Mouse (Mus musculus) thymus, postnatal 0 days (tissue): ENCODE results near the gene Nagpa. TPM values are rescaled to one million over a fixed set of nuclear protein-coding genes. Genes with fewer than 3 reads are reported as not detected.

Experiments
- DNase-seq: peaks from one replicate; pipeline ENCODE4 v3.0.0-alpha.2; 2015; ENCODE audit warnings: low spot score
- polyA plus RNA-seq: library from polyadenylated mRNA; unstranded; fragments of >200 nt; fragmentation: Nextera tagmentation; extraction: Ambion mirVana; gene quantifications from 2 replicates; pipeline ENCODE4 v1.2.1, GENCODE M21; 2015

Gene Nagpa
- polyA plus RNA-seq, 1 experiment from 2014 or later = 16.3 TPM

DNA sequence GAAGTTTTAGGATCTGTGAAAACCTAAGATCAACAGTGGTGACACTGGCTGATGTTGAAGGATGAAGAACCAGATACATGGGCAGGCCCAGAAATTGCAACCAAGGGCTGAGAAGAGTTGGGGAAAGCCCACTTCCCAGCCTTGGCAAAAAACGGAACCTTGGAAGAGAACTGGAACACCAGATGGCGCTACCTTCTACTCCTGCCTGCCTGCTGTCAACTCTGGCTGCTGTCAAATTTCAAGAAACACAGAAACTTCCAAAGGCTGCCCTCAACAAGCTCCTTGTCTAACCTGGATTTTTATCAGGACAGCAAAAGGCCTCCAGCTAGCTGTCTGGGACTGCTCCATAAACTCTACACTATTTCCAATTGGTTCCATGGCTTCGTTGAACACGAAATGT, 1.1 kb downstream of the Nagpa start:
- peak; percentile 28 for DNase-seq

DNA sequence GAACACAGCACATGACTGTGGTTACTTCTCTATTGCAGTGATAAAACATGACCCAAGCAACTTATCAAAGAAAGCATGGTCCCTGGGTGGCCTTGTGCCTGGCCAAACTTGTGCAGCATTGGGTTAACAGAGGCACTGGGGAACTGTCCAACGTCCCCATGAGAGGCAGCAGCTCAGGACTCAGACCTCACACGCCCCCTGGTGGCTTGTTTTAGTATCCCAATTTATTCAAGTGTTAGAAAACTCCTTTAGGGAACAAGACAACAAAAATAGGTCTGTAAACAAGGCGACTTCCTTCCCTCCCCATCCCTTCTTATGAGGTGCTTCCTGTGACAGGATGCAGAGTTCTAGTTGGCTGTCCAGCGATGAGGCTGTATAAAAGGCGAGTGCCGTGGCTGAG, 8.7 kb downstream of the Nagpa start:
- peak; percentile 53 for DNase-seq

DNA sequence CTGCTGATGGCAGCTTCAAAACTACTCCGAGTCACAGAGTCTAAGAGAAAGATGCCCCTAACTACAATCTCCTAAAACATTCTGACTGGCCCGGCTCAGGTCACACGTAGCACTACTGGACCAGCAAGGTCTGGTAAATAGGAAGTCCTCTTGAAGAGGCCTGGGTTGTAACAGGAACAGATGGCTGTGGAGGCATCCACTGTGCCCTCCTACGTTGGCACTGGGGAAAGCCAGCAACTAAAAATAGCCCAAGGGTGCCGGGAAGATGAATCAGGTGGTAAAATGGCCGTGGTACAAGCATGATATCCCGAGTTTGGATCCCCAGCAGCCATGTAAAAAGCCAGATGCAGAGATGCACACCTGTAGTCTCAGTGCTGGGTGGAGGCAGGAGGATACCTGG, 17.6 kb downstream of the Nagpa start:
- DNase-seq = no peak

DNA sequence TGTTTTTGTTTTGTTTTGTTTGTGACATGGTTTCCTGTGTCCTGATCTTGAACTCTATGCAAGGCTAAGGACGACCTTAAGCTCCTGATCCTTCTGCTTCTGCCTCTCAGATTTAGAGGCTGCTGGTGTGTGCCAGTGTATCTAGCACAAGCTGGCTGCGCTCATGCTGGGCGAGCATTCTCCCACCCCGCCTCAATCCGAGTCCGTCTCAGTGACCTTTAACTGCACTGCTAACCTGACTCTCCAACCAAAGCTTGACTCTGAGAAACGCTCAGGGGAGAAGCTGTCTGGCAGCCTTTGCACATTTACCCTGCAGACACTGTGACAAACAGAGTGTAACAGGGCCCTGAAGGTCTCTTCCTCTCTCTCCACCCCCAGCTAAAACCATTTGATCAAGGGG, 18.1 kb downstream of the Nagpa start:
- DNase-seq = no peak

DNA sequence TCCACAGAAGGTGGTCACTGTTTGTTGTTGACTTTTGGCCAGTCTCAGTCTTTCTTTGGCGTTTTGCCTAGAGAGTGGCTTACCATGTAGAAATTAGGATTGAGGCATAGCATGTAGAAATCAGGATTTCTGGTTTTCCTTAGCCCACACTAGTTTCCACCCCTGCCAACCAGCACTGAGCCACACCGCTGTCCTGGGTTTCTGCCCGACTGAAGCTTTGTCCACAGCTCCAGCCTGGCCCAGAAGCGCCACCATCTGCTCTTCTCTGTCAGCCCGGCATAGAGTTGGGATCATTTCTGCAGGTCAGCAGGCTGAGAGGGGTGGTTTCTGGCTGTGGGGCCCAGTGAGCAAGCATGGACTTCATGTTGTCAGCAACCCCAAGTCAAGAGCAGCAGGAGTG, 18.9 kb downstream of the Nagpa start:
- DNase-seq = no peak

DNA sequence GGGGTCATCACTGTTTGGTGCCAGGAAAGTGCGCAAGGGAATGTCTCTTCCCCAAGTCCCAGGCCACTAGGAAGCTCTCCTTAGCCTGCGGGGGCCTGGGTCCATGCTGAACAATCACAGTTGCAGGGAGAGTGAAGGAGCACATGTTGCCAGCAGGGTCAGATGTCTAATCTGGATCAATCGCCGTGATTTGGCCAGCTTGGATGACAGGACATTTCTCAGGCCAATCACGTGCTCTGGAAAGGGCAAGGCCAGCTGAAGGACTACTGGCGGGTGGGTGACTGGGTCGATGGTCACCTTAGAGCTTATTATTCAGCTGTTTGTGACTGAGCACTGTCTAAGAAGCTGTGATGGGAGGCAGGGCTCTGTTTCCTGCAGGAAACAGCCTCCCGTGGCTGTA, 19.7 kb downstream of the Nagpa start:
- no peak for DNase-seq

DNA sequence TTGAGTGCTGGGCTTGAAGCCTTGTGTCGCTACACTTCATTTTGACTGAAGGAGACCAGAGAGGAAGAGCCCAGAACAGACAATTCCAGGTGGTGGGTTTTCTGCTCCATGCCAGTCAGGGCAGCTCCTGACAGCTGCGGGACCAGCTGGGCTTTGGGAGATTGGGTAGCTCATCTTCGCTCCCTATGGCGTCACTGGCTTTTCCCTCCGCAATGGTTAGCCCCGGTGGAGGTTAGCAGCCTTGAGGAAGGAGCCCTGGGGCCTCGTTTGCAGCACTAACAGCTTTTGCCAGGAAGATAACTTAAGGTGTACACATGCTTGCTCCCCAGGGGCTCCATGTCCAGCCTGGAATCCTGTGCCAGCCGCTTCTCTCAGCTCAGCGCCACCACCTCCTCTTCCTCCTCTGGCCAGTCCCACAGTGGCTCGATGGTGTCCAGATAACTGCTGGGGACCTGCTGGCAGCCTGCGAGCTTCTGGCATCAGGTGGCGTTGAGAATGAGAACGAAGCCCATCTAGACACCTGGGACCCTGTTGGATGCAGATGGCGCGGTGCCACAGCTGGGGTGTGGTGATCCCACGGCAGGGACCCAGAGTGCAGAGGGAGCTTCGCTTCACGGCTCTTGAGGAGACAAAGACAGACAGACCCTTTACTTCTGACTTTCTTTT, 20.4 kb downstream of the Nagpa start:
- DNase-seq = no peak

DNA sequence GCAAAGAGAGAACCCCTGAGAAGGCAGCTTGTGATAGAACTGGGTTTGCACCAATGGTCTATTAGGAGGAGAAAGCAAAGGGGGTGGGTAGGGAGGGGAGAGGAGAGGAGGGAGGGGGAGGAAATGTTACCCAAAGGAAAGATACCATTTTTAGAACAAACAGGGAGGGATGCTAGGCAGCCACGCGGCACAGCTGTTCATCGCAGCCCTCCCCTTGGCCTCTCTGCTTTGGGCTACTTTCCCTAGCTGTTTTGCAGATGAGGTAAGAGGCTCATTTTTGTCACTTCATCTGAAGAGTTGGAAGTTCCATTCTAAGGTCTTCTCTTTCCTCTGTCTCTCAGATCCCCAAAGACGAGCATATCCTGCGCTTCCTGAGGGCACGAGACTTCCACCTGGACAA, 31.2 kb downstream of the Nagpa start:
- no peak for DNase-seq

DNA sequence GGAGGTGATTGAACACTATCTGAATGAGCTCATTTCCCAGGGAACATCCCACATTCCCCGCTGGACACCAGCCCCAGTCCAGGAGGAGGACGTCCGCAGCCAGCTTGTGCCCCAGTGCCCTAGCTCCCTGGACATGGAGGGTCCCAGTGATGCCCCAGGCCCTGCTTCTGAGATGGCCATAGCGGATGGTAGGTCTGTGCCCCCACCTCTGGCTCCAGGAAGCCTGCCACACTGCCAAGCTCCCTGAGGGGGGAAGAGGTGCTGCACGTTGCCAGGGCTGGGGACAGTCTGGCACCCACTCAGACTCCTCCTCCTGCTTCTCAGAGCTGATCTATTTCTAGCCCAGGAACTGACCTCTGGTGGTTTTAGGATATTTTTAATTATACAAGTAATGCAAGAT, 35.0 kb downstream of the Nagpa start:
- no peak for DNase-seq

DNA sequence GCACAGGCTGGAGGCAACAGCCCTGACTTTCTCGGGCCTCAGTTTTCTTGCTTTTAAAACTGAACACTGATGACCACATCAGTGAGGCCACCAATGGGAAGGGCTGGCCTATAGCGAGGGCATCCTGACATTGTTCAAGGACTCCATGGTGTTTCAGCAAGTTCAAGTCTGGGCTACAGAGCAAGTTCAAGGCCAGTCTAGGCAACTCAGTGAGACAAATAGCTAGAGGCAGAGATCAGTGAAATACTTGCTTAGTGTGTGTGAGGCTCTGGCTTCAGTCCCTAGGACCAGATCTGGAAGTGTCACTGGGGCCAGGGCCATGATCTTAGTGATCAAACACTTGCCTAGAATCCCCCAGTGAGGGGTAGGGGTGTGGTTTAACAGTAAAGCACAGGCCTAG, 35.8 kb downstream of the Nagpa start:
- no peak for DNase-seq

DNA sequence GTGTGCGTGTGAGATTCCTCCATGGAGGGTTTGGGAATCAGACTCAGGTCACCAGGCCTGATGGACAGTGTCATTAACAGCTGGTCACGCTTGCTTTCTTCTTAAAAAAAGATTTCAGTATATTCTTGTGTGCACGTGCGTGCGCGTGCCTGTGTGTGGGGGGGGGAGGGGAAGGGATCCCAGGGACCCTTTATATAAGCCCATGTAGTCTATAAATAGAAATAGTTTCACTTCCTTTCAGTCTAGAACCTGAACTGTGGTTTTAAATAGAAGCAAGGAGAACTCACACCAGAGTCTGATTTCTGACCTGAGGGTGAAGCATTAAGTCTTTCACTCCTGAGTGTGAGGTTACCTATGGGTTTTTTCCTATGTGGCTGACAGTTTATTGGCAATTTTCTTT, 39.5 kb downstream of the Nagpa start:
- no peak for DNase-seq

DNA sequence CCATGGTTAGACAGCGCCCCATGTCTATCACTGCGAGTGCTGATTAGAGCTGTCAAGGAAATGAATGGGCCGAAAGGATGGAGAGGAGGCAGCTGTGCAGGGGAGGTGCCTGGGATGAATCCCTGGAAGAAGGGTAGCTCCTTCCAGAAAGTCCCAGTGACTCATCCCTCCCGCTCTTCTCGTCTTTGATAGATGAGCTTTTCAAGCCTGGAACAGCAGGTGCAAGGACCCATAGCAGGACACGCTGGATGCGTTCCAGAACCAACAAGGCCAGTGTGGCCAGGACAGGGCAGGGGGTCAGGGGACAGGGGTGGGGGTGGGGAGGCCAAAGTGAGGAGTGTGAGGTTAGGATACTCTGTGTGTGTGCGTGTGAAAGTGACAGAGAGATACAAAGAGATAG, 44.6 kb downstream of the Nagpa start:
- no peak for DNase-seq

DNA sequence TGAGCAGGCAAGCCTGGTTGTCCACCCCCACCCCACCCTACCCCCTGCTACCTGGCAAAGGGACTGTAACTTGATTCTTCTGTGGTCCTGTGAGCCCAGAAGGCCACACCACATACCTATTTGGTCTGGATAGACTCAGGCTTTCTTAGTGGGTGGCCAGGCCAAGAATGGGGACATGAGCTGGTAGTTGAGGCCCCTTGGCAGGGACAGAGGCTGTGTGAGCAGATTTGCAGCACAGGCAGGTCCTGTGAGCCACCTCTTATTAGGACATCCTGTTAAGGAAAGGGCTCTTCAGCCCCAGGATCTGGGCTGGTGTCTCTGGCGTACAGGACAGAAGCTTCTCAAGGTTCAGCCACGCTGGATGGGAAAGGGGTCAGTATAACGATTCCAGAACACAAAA, 46.7 kb downstream of the Nagpa start:
- no peak for DNase-seq

DNA sequence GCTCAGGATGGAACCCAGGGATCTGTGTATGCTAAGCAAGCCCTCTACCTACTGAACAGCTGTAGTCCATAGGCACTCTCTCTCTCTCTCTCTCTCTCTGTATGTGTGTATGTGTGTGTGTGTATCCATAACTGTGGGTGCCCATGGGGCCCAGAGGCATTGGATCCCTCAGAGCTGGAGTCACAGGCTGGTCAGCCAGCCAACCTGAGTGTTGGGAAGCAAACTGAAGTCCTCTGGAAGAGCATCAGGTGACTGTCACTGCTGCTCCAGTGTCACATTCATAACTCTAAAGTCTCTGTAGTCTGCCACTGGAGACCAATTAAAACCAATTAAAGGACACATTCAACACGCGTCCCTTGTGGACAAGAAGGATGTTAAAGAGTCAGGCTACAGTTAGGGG, 47.3 kb downstream of the Nagpa start:
- DNase-seq = no peak

DNA sequence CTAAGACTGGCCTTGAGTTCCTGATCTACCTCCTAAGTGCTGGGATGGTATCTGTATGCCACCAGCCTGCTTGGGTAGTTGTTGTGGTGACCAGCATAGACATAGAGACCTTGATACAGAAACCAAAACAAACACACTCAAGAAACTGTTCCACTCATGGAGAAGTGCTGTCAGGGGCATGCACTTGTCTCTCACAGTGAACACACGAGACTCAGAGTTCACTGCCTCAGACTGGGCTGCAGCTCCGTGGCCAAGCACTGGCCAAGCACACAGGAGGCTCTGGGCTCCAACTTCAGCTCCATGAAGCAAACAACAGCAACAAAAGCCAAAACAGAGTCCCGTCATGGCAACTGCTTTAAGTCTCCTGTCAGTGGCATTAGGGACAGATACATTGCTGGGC, 48.8 kb downstream of the Nagpa start:
- DNase-seq = no peak

DNA sequence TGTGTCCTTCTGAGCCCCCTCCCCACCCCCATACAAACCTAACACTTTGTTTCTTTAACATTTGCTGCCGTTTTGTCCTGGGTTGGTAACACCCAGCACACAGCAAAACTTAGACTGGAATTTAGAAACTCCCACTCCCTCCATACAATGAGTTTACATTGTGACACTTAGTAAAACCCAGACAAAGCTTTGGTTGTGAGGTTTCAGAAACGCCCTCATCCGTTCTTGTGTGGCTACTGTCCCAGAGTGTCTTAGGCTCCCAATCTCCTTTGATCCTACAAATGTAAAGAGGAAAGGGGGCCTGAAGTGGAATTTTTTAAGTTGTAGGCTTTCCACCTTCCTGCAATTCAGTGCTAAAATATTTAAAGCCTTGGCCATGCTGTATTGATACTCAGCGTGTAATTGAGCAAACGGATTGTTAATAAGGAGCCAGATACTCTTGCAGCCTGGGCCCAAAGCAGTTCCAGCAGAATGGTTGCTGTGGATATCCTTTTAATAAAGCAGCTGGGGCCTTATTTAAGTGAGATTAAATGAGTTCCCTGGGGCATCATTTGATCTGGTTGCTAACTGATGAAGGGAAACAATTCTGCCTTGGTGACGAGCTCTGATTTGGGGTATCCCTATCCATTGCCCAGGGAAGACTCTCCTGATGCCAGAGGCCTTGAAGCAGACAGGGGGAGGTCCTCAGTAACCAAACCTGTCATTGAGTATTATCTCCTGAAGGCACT, 50.3 kb downstream of the Nagpa start:
- no peak for DNase-seq

DNA sequence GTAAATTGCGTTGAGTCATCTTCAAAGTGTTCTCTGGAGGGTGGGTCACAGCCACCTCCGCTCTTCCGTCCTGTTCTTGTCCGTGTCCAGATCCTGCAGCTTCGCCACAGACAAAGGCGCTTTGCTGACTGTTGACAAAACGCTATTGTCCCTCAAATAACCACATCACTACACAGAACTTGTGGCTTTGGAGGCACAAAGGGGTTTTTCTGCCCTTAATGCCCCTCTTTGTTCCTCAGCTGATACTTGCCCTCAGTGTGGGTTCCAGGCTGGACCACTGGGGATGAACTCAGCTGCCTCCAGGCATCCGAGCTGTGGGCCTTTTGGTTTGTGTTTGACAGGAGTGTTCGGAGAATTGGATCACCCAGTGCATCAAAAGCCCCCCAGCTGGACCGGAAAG, 53.3 kb downstream of the Nagpa start:
- DNase-seq = no peak

DNA sequence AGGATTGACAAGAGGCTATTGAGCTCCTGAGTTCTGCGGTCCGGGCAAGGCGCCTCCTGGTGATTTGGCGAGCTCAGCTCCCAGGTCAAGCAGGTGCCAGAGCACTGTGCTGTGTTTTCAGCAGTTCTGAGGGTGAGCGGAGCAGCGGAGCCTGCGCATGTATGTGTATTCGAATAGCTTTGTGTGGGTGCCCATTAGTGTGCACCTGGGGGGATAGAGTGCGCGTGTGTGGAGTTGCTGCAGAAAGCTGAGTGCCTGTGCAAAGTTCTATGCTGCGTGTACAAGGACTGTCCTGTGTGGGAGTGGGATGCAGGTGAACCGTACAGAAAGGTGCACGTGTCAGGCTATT, 56.8 kb downstream of the Nagpa start, which contains the start of gene Sec14l5:
Gene Sec14l5, plus strand, starts transcription at position 73 of the 349 bp plus-strand sequence.
- DNase-seq = no peak

DNA sequence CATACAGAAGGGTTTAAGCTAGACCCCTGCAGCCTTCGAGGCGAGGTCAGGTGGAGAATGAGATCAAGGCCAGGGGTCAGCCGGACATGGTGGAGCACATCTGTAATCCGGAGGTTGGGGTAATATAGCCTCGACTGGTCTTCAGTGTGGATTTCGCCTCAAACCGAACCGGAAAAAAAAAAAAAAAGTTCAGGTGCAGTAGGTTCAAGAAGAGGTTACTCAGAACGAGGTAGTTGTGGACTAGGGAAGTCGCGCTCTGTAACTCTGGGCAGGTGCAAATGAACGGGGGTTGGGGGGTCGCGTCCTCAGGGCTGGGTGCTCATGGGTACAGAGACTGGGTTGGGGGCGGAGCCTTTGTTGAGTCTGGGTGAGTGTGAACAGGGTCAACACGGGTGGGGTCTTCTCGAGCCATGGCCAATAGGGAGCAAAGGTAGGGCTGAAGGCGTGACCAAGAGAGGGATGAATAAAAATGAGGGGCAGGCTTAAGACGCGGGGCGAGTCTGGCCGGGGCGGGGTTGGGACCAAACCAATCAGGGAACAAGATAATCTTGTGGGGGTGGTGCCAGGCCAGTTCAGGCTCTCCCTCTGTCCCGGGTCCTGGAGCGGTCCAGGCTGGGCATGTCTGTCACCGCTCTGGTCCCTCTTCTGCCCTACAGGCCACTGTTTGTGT, 57.3 kb downstream of the Nagpa start:
- no peak for DNase-seq

DNA sequence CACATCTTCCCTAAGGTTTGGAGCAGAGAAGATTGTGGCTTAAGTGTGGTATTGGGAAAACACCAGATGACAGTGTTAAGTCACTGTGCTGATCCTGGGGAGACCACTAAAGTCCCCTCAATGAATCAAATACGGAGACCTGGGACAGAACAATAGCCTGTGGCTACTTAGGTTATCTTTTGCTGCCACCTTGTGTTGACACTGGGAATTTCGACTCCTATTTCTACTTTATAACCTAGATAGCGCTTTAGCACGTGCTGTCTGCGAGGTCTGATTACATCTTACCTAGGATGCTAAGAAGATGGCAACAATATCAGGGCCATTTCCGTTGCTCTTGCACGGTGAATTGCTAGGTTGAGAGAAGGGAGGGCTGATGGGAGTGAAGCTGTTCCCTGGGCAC, 58.2 kb downstream of the Nagpa start:
- peak; percentile 82 for DNase-seq
